Mouse (Mus musculus) layer of hippocampus, adult 18-20 months (tissue): ENCODE measurements around the gene Kif13a. TPM values are rescaled to one million over a fixed set of nuclear protein-coding genes. Genes with fewer than 3 reads are reported as not detected.

Source experiments
- DNase-seq, 2 experiments: peaks; one replicate each; pipeline ENCODE4 v3.0.0; 2022; ENCODE audit warnings: low spot score in 2 of 2
- total RNA-seq, 2 experiments: library from RNA; stranded (reverse); gene quantifications; 2 replicates each; pipeline ENCODE4 v1.2.3; 2021

The Kif13a gene
- total RNA-seq, 2 experiments from 2014 or later = 23.4 to 23.5 TPM

DNA sequence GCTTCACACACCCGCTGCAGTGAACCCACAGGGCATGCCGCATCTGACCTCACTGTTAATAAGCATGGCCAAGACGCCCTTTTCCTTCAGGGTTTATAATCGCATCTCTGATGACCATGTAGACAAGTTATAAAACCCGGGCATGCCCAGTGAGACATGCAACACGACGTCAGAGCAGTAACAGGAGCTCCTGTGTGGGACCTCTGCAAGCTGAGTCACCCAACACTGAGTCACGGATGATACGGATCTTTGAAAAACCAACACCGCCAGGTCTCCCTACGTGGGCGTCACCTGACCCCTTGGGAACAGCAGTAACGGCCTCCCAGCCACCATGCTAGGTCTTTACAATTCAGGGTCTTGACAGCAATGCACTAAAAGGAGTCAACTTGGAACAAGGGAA lies 89.0 kb downstream of the Kif13a start:
- DNase-seq = no peak

GRCm38 (mm10) chr13:46839236-46839635 lies 90.4 kb downstream of the Kif13a start:
- no peak for DNase-seq

GRCm38 (mm10) chr13:46838551-46838950 lies 91.1 kb downstream of the Kif13a start:
- DNase-seq = peak in 1 of 2 experiments; percentile 44

GRCm38 (mm10) chr13:46835351-46835750 lies 94.3 kb downstream of the Kif13a start:
- DNase-seq = no peak

- no peak for DNase-seq
These were observed 94.9 kb downstream of the Kif13a start for GRCm38 (mm10) chr13:46834805-46835204.

DNA sequence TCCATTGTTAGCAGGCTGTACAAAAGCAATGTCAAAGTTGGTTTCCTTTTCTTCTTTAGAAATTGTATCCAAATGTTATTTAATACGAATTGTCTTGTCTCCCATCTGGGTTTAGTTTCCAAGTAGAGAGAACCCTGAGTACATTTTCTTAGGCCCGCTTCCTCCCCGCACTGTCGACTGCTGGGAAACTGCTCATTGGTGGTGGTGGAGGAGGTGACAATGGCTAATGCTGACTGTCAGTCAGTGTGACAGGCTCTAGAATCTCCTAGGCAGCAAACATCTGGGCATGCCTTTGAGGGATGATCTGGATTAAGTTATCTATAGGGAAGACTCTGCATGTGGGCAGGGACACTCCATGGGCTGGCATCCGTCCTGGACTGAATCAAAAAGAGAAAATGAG lies 96.1 kb downstream of the Kif13a start:
- DNase-seq = peak in 1 of 2 experiments; percentile 25

GRCm38 (mm10) chr13:46832956-46833355 lies 96.7 kb downstream of the Kif13a start:
- DNase-seq = no peak

DNA sequence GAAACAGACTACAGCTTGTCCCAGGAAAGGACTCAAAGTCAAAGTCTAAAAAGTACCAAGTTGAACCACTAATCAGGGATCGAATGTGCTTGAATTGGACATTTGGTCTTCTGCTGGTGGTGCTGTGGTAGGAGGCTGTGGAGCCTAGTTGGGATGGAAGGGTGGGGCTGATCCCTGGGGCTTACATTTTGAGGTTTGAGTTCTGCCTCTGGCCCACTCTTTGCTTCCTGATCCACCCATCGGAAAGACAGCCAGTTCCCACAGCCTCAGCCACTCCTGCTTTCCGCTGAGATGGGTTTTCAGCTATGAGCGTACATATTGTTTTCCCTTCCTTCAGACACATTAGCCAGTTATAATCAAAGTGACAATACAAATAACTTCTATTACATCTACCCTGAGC lies 106.4 kb downstream of the Kif13a start:
- no peak for DNase-seq

DNA sequence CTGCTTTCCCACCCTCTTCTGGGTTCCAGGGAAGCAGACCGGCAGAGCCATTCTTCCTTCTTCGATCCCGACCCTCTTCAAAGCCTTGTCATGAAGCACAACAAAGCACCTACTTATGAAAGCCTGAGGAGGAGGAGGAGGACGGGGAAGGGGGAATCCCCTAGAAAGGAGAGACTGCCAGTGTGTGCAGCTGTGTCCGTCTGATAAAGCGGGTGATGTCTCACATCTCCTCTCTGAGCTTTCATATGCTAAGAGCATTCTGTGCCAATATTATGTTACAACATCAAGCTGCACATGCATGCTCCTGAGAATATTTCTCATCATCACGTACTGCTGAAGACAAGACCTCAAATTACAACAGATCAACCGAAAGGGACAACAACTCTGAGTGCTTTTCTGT lies 107.5 kb downstream of the Kif13a start:
- DNase-seq = no peak

DNA sequence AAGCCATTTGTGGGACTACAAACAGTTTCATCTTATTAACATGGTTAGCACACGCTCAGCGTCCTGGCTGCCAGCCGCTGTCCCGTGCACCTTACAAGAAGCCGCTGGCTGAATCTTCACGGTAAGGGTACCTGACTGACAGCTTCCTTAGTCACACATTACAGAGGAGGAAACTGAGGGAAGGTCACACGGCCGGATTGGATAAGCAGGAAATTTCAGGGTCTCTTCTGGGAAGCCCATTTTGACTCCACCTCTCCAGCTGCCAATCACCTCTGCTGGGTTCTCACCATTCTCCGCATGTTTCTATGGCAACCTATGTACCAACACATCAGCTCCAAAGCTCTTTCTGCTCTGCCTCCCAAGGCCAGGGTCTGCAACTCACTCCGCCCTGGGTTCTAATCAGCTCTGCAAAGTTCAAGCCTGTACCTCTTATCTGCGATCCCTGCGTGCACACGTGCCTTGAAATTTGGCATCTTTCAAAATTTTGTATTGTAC lies 109.9 kb downstream of the Kif13a start:
- no peak for DNase-seq

DNA sequence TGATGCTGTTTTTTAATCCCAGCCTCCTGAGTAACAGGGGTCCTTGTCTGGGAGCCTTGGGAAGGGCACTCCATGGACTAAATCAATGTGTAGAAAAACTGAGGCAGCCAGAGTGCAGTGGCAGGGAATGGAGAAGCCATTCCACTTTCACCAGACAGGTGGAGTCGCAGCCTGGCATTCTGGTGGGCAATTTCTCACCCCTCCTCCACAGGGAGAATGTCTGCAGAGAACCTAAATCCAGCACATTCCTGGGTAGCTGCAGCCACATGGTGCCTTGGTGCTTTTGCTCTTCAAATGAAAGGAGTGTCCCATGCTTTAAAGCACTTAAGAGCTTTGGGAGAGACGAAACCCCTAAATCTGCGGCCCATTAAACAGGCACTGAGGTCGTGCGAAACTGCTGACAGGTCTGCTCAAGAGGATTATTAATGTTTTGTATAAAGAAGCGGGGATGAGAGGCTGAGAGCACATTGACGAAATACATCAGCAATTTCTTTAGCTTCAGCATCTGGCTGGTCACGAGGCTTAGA lies 110.4 kb downstream of the Kif13a start:
- no peak for DNase-seq

DNA sequence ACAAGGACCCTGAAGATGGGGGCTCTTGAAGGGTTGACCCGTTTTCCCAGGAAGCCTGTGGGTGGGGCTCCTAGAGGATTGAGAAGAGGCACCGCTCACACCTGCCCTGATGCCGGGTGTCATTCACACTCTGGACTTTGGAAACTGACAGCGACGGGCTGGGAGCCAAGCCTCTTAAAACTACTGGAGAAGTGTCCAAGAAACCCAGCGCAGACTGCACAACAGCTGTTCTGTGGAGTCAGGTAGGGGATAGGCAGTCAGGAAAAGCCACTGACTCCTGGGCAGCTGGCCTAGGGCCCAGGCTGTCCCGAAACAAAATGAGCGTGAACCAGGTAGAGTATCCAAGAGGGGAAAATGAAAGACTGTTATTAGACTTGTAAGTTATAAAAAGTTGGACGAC lies 111.3 kb downstream of the Kif13a start:
- no peak for DNase-seq

GRCm38 (mm10) chr13:46812648-46813184 lies 117.0 kb downstream of the Kif13a start:
- DNase-seq = no peak

DNA sequence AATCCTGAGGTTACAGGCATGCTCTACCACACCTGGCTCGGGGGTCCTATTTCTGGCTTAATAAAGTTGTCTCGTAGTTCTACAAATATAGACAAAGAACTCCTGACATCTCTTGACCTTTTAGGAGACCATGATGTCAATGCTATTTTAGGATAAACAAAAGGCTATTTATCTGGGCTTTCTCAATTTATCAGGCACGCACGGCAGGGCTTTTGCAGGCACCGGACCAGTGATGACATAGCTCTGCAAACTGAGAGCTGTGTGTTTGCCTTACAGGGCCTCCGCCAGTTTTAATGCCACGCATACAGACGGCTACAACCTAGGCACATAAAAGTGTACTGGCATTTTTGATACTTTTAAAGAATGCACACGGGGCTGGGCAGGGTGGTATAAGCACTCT lies 118.0 kb downstream of the Kif13a start:
- DNase-seq = no peak

DNA sequence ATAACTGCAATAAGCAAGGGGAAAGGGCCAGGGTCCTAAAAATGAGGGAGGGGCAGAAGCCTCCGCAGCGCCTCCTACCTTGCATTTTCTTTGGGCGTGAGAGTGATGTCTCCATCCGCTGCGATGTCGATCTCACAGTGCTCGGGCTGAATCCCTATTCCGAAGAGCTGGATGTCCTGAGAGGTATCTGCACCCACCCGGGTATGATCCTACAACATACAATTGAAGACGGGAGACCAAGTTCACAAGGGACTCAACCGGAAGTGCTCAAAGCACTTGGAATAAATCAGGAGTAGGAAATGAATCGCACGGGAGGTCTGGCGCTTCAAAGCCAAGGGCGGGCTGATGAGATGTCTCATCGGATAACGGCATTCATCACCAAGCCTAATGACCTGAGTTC lies 119.1 kb downstream of the Kif13a start:
- DNase-seq = no peak

- DNase-seq = no peak
These were observed 119.6 kb downstream of the Kif13a start for GRCm38 (mm10) chr13:46810098-46810497.

- no peak for DNase-seq
These were observed 121.8 kb downstream of the Kif13a start for GRCm38 (mm10) chr13:46807901-46808300.

DNA sequence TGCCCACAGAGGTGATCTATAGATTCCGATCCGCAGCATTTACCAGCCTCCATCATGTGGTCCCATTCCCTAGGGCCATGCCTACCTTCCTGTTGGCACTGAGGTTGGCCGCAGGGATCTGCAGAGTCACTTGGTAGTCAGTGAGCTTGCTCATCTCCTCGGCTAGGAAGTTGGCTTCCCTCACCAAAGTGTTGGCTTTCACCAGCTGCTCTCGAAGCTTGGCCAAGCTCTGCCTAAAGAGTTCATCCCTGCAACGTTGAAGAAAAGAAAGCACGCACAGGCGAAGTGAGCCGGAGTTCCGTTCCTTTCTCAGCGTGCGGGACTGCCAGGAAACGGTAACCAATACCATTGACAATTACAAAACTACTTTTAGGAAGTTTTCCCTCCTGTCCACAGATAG lies 128.5 kb downstream of the Kif13a start:
- DNase-seq = no peak

- DNase-seq = peak; percentile 29 to 75
These were observed 131.5 kb downstream of the Kif13a start for GRCm38 (mm10) chr13:46798156-46798555.

DNA sequence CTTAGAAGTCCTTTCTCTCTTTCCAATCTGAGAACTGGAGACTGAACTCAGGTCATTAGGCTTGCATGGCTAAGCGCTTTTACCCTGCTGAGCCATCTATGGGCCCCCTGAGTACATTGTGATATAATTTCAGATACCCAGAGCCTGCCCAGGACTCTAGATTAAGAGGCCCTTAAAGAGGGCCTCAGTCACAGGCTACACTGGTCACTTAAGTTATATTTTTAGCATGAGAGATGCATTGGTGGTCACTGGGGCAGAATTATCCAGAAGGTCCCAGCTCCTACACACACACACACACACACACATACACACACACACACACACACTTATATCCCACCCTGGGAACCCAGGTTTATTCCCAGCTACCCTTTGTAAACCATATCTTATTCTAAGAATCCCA lies 133.3 kb downstream of the Kif13a start:
- no peak for DNase-seq

GRCm38 (mm10) chr13:46793824-46794223 lies 135.8 kb downstream of the Kif13a start:
- DNase-seq = no peak

GRCm38 (mm10) chr13:46788452-46788851 lies 141.2 kb downstream of the Kif13a start:
- DNase-seq = no peak

- DNase-seq = no peak
These were observed 142.8 kb downstream of the Kif13a start for GRCm38 (mm10) chr13:46786836-46787235.
